Mouse (Mus musculus): ENCODE measurements around the gene Lims1.

Gene Lims1

DNA sequence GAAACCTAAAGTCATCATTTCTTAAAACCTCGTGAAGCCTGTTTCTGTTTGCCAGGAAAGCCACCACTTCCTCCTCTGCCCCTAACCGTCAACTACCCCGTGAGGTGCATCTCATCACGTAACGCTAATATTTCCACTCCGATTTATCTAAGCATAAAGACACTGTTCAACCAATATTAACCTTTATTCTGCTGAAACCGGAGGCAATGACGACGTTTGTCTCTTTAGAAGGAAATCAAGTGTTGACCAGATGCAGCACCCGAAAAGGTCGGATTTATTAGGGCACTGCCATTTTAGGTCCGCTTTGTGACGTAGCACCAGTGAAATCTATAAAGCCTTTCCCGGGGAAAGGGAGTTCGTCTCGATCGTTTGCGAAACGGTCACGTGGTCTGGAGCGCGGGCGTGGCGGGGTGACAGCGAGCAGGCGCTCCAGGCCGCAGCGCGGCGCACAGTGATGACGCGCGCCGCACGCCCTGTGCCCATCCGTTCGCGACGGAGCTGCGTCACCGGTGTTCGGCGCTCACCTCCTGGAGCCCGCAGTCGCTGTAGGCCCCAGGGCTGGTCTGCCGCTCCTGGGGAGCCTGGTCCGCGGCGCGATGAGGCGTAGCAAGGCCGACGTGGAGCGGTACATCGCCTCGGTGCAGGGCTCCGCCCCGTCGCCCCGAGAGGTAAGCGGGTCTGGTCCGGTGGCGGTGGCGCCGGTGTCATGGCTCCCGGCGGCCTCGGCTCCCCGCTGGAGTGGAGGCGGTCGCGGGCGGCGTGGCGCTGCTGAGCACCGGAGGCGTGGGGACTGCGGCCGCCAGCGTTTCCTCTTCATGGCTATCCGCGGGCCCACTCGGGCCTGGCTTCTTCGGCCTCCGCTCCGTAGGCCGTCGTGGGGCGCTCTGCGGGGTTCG lies 123.4 kb downstream of the Lims1 start, which contains the start of gene Ranbp2:
Ranbp2 (plus strand) TSS at position 537 of the 896 bp plus-strand sequence.
- DNase-seq (ENCODE audit: low spot score) = peak; percentile 97

DNA sequence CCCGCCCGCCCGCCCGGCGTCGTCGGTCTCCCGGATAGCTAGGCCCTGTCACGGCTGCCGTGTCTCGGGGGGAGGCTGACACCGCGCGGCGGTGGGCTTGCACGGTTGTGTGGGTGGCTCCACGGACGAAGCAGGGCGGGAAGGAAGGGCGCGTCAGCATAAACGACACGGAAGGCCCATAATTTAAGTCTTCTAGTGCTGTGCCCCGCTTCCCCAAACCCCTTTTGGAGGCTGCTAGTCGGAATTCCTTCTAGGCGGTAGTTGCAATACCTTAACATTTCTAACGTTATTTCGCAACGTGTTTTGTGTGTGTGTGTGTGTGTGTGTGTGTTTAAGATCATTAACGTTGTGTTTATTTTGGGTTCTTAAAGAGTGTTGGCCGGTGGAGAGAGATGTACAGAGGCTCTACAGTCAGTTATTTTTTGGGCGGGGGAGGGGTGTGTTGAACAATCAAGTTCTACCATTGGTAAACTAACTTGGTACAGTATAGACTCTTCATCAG lies 124.1 kb downstream of the Lims1 start:
- no peak for DNase-seq (ENCODE audit: low spot score)

DNA sequence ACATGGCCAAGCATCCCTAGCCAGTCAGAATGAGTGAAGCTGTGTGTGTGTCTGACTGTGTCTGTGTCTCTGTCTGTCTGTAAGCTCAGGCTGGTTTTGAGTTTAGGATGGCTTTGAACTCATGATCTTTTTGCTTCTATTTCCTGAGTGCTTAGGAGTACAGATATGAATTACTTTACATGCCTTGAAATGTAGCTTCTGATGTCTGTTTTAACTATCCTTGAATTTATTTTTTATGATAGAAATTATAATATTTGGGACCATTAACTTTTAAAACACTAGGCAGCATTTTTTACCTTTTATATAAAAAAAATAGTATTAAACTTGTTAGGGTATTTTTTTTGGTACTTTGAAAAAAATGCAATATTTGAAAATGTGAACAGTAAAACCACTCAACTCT lies 128.3 kb downstream of the Lims1 start:
- DNase-seq (ENCODE audit: low spot score) = no peak

DNA sequence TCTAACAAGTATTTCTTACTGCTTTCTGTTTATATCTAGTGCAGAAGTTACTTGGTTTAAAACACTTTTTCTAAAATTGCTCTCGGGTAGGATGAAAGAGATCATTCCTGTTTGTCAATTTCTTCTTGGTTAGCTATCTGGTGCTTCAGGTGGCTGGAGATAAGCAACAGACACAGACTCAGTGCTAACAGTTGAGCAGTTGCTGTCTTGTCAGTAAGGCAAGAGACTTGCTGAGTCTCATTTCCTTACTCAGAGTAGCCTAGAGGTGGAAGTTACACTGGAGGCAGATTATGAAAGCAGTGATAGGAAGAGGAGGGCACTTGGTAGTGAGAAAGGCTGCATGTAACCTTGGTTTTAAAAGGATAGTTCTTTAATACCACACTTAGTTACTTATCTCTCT lies 128.9 kb downstream of the Lims1 start:
- DNase-seq (ENCODE audit: low spot score) = no peak

DNA sequence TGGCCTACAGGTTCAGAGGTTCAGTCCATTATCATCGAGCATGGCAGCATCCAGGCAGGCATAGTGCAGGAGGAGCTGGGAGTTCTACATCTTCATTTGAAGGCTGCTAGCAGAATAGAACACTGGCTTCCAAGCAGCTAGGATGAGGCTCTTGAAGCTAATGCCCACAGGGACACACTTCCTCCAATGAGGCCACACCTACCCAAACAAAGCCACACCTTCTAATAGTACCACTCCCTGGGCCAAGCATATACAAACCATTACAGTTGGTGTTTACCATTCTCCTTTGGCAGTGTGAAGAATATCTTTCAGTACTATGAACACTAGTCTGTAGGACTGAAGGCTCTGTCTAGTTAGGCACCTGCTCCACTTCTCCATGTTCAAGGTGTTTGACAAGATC lies 136.6 kb downstream of the Lims1 start:
- DNase-seq (ENCODE audit: low spot score) = no peak
